Mouse (Mus musculus): ENCODE data around the gene Ptprm.
A peak's percentile ranks its signal among the peaks of the same experiment; 100 is the strongest.

The Ptprm gene

DNA sequence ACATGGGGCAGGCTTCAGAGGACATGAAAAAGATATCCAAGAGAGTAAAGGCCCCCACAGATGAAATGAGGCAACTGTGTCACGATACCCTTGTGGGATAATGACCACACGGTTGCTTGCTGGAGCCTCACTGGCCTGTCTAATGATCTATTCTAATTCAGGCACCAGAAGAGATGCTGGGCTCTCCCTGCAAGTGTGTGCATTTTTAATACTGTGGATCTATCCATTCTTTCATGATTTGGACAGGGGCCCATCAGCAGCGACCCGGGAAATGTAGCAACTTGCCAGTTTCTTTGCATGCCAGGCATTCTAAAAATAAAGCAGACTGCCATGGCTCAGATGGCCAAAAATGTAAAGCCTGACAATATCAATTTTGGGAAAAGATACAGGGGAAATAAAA, 280.7 kb downstream of the Ptprm start:
- DNase-seq (ENCODE audit: inconsistent ontology term), result peak; percentile 74

GRCm38 (mm10) chr17:67073139-67073538, 281.1 kb downstream of the Ptprm start:
- no peak for DNase-seq (ENCODE audit: inconsistent ontology term)

DNA sequence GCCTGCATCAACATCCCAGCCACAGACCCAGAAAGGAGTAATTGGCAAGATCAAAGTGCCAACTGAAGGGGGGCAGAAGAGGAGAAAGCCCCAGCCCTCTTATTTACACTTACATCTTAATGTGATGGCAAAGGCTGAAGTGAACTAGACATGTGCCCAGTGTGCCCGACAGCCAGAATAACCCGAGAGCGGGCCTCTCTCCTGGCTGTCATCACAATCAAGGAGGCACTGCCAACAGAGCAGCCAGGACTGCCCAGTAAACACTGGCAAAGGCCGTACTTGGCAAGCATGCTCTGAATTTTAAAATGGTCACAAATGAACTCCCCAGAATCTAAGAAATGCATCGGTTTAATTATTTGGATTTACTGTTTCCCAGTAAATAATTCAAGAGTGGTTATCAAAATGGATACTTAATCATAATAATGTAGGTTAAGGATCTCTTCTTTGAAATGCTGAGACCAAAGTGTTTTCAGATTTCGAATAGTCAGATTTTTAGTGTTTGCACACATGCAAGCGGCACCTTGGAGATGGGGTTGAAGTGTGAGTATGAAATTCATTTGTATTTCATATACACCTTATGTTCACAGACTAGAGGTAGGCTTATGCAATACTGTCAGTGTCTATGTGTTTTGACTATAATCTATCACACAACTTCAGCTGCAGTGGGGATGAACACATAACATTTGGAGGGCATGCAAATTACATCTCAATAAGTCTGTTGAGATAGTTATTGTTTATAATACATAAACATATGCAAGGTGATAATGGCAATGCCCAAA, 282.8 kb downstream of the Ptprm start:
- peak; percentile 58 for DNase-seq (ENCODE audit: inconsistent ontology term)

DNA sequence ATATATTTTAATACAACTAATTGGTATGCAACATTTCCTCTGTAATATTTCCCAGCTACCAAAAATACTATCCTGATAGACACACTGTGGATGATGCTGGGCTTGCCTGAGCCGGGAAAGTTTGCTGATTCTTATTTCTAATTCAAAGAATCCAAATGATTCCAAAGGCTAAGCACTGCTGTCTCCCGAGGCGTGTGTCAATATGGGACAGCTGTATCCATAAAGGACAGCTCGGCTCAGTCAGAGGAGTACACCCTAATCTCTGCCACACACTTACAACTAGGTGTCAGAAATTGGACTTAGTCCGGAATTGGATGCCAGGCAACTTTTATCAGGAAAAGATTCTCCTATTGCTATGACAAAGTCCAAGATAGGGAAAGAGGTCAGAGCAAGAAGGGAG, 290.6 kb downstream of the Ptprm start:
- DNase-seq (ENCODE audit: inconsistent ontology term), result no peak

DNA sequence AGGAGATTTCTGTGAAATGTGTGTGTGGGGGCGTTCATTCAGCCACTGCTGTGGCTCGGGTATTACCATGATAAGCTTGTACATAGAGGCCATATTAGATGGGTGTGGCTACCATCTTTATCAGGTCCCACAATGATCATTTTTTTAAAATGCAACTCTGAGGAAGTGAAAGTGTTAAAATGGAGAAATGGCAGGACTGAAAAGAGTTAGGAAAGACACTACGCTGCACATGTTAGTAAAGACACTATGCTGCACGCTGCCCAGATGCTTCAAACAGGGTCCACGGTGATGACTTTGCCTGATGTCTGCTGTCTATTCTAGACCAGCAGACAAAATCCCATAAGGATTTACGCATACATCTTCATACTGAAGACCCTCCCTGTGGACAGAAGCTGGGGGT, 298.6 kb downstream of the Ptprm start:
- no peak for DNase-seq (ENCODE audit: inconsistent ontology term)

DNA sequence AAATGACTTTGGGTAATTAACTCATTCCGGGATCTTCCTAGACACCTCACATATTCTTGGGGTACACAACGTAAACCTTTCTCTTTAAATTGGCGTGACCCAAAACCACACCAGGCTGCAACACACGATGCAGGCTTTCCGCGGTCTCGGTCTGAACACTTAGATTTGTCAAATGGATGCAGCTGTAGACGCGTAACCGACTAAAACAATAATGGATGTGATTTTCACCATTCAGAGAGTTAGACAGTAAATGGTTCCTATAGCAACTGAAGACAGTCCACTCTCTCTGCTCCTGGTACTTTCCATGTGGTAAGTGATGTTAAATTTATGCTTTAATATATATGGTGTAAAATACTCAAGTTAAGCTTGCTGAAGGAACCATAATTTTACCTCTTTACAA, 300.1 kb downstream of the Ptprm start:
- no peak for DNase-seq (ENCODE audit: inconsistent ontology term)

- peak; percentile 16 for DNase-seq (ENCODE audit: inconsistent ontology term)
Observed at GRCm38 (mm10) chr17:67052624-67053314, 301.5 kb downstream of the Ptprm start.

GRCm38 (mm10) chr17:67047697-67048096, 306.6 kb downstream of the Ptprm start:
- no peak for DNase-seq (ENCODE audit: inconsistent ontology term)

GRCm38 (mm10) chr17:67038558-67038957, 315.7 kb downstream of the Ptprm start:
- no peak for DNase-seq (ENCODE audit: inconsistent ontology term)

DNA sequence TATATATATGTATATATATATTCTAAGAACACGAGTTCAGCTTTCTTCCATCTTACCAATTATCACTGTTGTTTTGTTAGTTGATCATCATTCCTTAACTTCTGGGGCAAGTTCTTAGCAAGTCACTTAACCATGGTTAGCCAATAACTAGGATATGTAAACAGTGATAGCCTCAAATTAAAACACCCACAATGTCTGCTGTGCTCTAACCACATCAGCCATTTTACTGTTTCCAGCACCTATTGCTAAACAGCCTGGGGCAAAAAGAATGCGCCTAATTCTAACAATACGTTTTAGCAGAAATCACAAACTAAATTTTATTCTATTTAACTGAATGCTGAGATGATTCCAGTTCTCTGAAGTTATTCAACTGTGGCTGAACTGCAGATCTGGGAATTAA, 320.7 kb downstream of the Ptprm start:
- DNase-seq (ENCODE audit: inconsistent ontology term), result no peak

DNA sequence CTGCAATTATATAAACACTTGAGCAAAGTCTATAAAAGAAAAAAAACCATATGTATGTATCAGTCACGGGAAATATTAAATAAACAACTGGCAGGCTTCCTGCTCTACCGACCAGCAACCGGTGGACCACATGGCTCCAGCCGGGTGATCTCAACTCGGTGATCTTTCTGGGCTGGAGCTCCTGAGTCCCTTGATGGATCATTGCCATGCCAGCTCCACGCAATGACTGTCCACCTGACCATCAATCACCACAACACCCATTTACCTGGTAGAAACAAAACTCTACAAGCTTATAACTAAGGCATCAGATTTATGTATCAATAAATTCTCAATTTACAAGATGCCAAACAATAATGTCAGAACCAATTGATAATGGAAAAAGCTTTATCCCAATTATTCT, 322.2 kb downstream of the Ptprm start:
- no peak for DNase-seq (ENCODE audit: inconsistent ontology term)

- DNase-seq (ENCODE audit: inconsistent ontology term), result peak; percentile 33
Observed at GRCm38 (mm10) chr17:67031341-67031740, 322.9 kb downstream of the Ptprm start.

- DNase-seq (ENCODE audit: inconsistent ontology term), result no peak
Observed at GRCm38 (mm10) chr17:67027274-67027673, 327.0 kb downstream of the Ptprm start.

GRCm38 (mm10) chr17:67016501-67016900, 337.8 kb downstream of the Ptprm start:
- no peak for DNase-seq (ENCODE audit: inconsistent ontology term)

DNA sequence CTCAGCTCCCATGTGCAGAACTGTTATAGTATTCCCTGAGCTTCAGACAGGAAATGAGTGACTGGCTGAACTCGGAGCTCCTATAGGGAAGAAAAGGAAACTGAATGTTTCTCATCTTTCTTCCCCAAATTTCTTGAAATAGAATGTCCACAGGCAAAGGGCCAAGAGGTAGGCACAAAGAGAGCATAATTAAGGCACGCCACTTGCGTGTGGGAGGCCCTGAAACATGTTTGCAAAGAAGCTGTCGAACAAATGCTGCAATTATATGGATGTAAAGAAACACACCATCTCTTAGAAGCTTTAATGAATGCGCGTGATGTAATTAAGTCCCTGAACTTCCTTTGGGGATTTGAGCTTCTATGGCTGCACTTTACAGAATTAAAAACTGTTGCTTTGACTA, 341.0 kb downstream of the Ptprm start:
- no peak for DNase-seq (ENCODE audit: inconsistent ontology term)

DNA sequence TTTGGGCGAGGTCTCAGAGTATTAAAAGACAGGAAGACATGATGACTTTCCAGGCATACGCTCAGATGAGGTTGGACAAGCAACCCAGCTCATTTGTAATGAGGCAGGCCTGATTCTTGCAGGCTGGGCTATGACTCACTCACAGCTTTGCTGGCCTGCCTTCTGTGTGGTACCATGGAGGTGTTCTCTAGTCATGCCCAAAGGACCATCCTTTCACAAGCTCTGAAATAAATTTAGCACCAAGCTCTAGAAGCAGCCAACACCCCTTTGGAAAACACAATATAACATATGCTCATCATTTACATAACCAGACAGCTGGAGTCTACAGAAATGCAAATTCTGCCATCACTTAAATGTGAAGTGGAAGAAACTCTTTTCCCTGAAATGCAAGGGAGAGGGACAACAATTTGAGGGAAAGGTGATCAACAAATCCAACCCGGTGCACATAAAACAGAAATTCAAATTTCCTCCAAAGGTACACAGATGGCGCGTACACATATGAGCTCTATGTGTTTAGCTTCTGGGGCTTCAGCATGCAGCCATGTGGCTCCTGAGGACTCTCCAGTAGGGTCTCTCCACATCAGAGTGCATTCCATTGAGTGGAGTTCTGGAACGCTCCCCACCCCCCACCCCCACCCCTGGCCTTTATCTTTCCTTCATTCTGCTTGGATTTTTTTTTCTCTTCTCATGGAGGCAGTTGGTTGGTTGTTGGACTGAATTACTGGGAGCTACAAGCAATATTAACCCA, 342.2 kb downstream of the Ptprm start:
- DNase-seq (ENCODE audit: inconsistent ontology term), result peak; percentile 9

GRCm38 (mm10) chr17:67010136-67010535, 344.1 kb downstream of the Ptprm start:
- no peak for DNase-seq (ENCODE audit: inconsistent ontology term)

- no peak for DNase-seq (ENCODE audit: inconsistent ontology term)
Observed at GRCm38 (mm10) chr17:67008137-67008536, 346.1 kb downstream of the Ptprm start.

DNA sequence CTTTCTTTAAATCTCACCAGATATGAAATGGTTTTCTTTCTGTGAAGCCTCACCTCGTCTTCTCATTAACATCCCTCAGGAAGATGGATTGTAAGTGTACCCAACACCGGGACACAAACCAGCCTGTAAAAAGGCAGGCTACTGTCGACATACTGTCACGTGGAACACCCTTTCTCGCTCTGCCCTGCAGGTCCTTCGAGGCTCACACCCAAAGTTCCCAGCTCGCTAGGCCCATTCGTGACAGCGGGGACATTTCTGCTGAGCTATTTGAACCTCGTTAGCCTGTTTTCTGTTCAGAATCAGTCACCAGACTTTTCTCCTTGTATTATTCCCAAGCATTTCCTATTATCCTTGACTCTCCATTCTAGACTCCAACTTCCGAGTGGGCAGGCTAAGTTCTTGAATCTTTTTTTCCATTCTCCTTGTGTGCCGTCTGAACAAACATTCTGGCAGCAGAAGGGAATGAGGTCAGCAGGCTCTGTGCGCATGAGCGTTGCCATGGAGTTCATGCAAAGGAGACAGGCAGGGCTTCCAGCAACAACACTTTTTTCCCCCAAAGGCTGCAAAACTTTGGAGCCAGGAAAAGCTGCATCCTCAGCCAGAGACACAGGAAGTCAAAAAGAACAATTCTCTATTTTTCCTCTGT, 347.4 kb downstream of the Ptprm start:
- peak; percentile 73 for DNase-seq (ENCODE audit: inconsistent ontology term)

DNA sequence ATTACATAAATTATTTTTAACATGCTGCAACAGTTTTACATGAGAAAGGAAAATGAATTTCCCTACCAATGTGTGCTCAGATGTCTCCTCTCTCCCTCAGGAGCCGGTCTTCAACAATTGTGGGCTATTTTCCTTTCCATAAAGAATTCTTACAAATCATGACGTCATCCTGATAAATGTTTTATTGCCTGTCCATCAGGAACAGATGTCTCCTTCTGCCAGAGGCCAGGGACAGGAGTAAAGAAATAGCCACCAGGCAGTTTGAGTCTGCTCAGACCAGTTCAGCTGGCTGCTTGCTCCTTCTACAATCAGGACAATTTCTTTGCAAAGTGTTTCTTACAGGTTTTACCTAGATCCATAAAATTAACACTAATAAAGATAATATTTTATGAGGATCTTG, 357.4 kb downstream of the Ptprm start:
- no peak for DNase-seq (ENCODE audit: inconsistent ontology term)

DNA sequence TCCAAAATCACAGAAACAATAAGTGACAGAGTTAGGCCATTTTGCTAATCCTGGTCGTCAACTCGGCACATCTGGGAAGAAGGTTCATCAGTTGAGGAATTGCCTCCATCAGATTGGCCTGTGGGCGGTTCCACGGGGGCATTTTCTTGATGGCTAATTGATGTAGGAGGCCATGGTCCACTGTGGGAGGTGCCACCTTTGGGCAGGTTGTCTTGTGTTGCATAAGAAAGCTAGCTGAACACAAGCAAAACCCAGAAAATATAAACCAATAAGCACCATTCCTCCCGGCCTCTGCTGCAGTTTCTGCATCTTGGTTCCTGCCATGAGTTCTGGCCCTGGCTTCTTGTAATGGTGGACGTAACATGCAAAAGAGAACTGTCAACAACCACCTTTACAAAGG, 358.2 kb downstream of the Ptprm start:
- no peak for DNase-seq (ENCODE audit: inconsistent ontology term)

GRCm38 (mm10) chr17:66991815-66992214, 362.4 kb downstream of the Ptprm start:
- no peak for DNase-seq (ENCODE audit: inconsistent ontology term)

Data from Muller cell, postnatal 12 days (primary cell).